Mouse (Mus musculus): Measurements from ENCODE around the gene H3f3b. TPM values are rescaled to one million over a fixed set of nuclear protein-coding genes. Genes with fewer than 3 reads are reported as not detected.
"Not testable (repeated sequence)": the region's sequence is repeated elsewhere in the genome, so short reads cannot be mapped to it uniquely, and the experiment has no call there.

Gene H3f3b
- polyA plus RNA-seq, 1 experiment from 2014 or later: 647 TPM

GRCm38 (mm10) chr11:116019976-116020411, 7.8 kb downstream of the H3f3b start:
- no peak overlapping the region for H3K9ac ChIP-seq
- no peak overlapping the region for H3K4me2 ChIP-seq
- H3K27me3 ChIP-seq (replicated peaks): no peaks in the 10 kb centered on the region
- no peak for ATAC-seq (ENCODE audit: extremely low read depth, insufficient number of reproducible peaks, low FRiP score, low TSS enrichment)
- H3K36me3 ChIP-seq: peaks cover 28% of the 10 kb centered on the region
- no peak overlapping the region for H3K27ac ChIP-seq (replicated peaks)
- 72% methylated on average over 2 of the region's 2 CpGs for WGBS
- H3K4me3 ChIP-seq: no peak overlapping the region
- H3K4me1 ChIP-seq: peaks cover 11% of the 10 kb centered on the region
- no peaks in the 10 kb centered on the region for H3K9me3 ChIP-seq

GRCm38 (mm10) chr11:116019360-116019791, 8.4 kb downstream of the H3f3b start:
- H3K9me3 ChIP-seq: no peaks in the 10 kb centered on the region
- 72% methylated on average over 1 of the region's 1 CpGs for whole genome bisulfite sequencing
- no peak for ATAC-seq (ENCODE audit: extremely low read depth, insufficient number of reproducible peaks, low FRiP score, low TSS enrichment)
- H3K36me3 ChIP-seq: peaks cover 28% of the 10 kb centered on the region
- no peak overlapping the region for H3K27ac ChIP-seq (replicated peaks)
- H3K4me1 ChIP-seq: peaks cover 11% of the 10 kb centered on the region
- H3K4me2 ChIP-seq: no peak overlapping the region
- no peak overlapping the region for H3K4me3 ChIP-seq
- no peak overlapping the region for H3K9ac ChIP-seq
- H3K27me3 ChIP-seq (replicated peaks): no peaks in the 10 kb centered on the region

GRCm38 (mm10) chr11:116018867-116019266, 8.9 kb downstream of the H3f3b start:
- ATAC-seq (ENCODE audit: extremely low read depth, insufficient number of reproducible peaks, low FRiP score, low TSS enrichment): not testable (repeated sequence)

GRCm38 (mm10) chr11:116018106-116018505, 9.7 kb downstream of the H3f3b start:
- ATAC-seq (ENCODE audit: extremely low read depth, insufficient number of reproducible peaks, low FRiP score, low TSS enrichment): no peak
- WGBS: 29% methylated on average over 6 of the region's 6 CpGs
- H3K4me3 ChIP-seq: no peak overlapping the region

More at GRCm38 (mm10) chr11:116018867-116019266, 8.9 kb downstream of the H3f3b start:
- peaks cover 28% of the 10 kb centered on the region for H3K36me3 ChIP-seq
- 91% methylated on average over 4 of the region's 4 CpGs for WGBS
- peaks cover 11% of the 10 kb centered on the region for H3K4me1 ChIP-seq
- not testable (repeated sequence) for H3K27ac ChIP-seq (replicated peaks); H3K9ac ChIP-seq; H3K9me3 ChIP-seq; H3K27me3 ChIP-seq (replicated peaks); H3K4me3 ChIP-seq; H3K4me2 ChIP-seq

GRCm38 (mm10) chr11:116014821-116015220, 12.9 kb downstream of the H3f3b start:
- WGBS: 65% methylated on average over 8 of the region's 8 CpGs
- H3K4me3 ChIP-seq: no peak overlapping the region
- H3K9ac ChIP-seq: no peak overlapping the region
- no peaks in the 10 kb centered on the region for H3K9me3 ChIP-seq
- H3K4me1 ChIP-seq: peaks cover 25% of the 10 kb centered on the region
- ATAC-seq (ENCODE audit: extremely low read depth, insufficient number of reproducible peaks, low FRiP score, low TSS enrichment): no peak
- peaks cover 13% of the 10 kb centered on the region for H3K36me3 ChIP-seq
- no peaks in the 10 kb centered on the region for H3K27me3 ChIP-seq (replicated peaks)
- no peak overlapping the region for H3K27ac ChIP-seq (replicated peaks)
- H3K4me2 ChIP-seq: no peak overlapping the region

More at GRCm38 (mm10) chr11:116018106-116018505, 9.7 kb downstream of the H3f3b start:
- Histone ChIP-seq H3K9me3 (no peaks in the 10 kb centered on the region), H3K4me2 (no peak overlapping the region), H3K9ac (no peak overlapping the region), H3K27me3 (replicated peaks) (no peaks in the 10 kb centered on the region), H3K36me3 (peaks cover 23% of the 10 kb centered on the region), H3K27ac (replicated peaks) (no peak overlapping the region), H3K4me1 (peaks cover 13% of the 10 kb centered on the region)

DNA sequence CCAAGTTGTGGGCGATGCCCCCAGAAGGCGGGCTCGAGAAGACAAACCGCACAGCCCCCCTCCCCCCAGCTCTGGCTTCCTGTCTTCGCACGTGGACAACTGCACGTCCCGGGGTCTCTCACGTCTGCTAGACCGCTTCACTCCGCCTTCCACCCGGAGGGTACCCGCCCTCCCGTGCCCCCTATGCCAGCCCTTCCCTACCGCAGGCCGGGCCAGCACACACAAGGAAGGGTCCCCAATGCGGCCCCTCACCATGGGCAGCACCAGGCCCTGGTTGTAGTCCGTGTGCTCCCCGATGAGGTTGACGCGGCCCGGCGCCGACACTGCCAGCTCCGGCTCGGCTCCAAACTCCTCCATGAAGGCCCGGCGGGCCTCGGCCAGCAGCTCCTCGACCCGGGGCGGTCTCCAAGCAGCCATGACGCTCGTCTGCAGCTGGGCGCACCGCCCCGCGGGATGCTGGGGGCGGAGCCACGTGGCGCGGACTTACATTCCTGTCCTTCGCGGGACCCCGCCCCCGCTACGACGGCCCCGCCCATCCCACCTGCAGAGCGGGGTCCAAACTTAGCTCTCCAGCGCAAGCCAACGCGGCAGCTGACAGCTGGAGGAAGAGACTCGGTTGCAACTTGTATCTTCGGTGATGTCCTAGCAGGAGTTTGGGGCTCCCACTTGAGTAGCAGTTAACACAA, 15.4 kb downstream of the H3f3b start, which contains the start of gene Galk1:
Gene Galk1, minus strand, starts transcription at position 458 of the 686 bp plus-strand sequence.
- ATAC-seq (ENCODE audit: extremely low read depth, insufficient number of reproducible peaks, low FRiP score, low TSS enrichment): peak; percentile 90
- Histone ChIP-seq H3K9ac (peak within 1 kb of the TSS; percentile 93), H3K27me3 (replicated peaks) (no peaks in the 10 kb centered on the region), H3K4me1 (peaks cover 25% of the 10 kb centered on the region), H3K36me3 (peaks cover 38% of the 10 kb centered on the region), H3K9me3 (no peaks in the 10 kb centered on the region), H3K27ac (replicated peaks) (peak within 1 kb of the TSS; percentile 95), H3K4me2 (peak within 1 kb of the TSS; percentile 86), H3K4me3 (peak within 1 kb of the TSS; percentile 79)
- WGBS: 0% methylated on average over 55 of the region's 55 CpGs

DNA sequence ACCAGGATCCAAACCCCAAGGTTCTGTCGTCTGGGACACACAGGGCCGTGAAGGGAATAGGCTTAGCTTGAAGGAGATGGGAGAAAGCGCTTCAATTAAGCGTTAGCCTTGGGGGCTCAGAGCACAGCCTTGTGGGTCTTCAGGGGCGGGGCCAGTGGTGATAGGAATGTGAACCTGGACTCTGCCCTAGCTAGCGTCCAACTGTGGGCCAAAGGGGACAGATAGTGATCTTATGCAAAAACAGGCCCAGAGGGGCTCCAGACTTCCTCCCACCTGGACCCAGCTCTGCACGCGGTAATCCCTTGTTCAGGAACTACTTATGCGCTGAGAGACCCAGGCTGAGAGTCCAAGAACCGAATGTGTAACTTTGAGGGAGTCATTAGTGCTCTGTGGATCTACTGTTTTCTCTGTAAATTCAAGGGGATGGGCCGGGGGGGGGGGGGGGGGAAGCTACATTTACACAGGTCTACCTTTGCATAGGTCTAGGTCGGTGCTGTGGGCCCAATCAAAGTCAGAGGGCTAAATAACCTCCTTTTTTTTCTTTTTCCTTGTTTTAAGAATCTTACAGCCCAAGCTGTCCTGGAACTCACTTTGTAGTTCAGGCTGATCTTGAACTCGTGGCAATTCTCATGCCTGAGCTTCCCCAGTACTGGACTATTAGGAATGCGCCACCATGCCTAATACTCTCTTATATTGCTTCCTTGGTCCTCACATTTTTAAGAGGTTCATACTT, 16.1 kb downstream of the H3f3b start:
- Histone ChIP-seq H3K27ac (replicated peaks) (peak overlapping the region; percentile 95), H3K9ac (peak overlapping the region; percentile 93), H3K4me1 (peaks cover 25% of the 10 kb centered on the region), H3K4me2 (peak overlapping the region; percentile 86), H3K36me3 (peaks cover 43% of the 10 kb centered on the region), H3K27me3 (replicated peaks) (no peaks in the 10 kb centered on the region), H3K4me3 (peak overlapping the region; percentile 79), H3K9me3 (no peaks in the 10 kb centered on the region)
- 23% methylated on average over 14 of the region's 14 CpGs for WGBS
- ATAC-seq (ENCODE audit: extremely low read depth, insufficient number of reproducible peaks, low FRiP score, low TSS enrichment): no peak

GRCm38 (mm10) chr11:116010948-116011347, 16.8 kb downstream of the H3f3b start:
- no peak for ATAC-seq (ENCODE audit: extremely low read depth, insufficient number of reproducible peaks, low FRiP score, low TSS enrichment)
- H3K27ac ChIP-seq (replicated peaks): 0 out of 2 replicates have a peak overlapping the region, but pooled peaks have one; percentile 95
- peak overlapping the region; percentile 86 for H3K4me2 ChIP-seq
- 75% methylated on average over 5 of the region's 5 CpGs for WGBS
- peaks cover 48% of the 10 kb centered on the region for H3K36me3 ChIP-seq
- H3K27me3 ChIP-seq (replicated peaks): no peaks in the 10 kb centered on the region
- no peak overlapping the region for H3K4me3 ChIP-seq
- H3K9me3 ChIP-seq: no peaks in the 10 kb centered on the region
- H3K9ac ChIP-seq: peak overlapping the region; percentile 93; the same call in 1 of the 2 replicates
- H3K4me1 ChIP-seq: peaks cover 26% of the 10 kb centered on the region

- Histone ChIP-seq H3K36me3 (peaks cover 48% of the 10 kb centered on the region), H3K4me3 (no peak overlapping the region), H3K27me3 (replicated peaks) (no peaks in the 10 kb centered on the region), H3K4me1 (peaks cover 34% of the 10 kb centered on the region), H3K9ac (no peak overlapping the region), H3K4me2 (no peak overlapping the region), H3K9me3 (no peaks in the 10 kb centered on the region), H3K27ac (replicated peaks) (no peak overlapping the region)
- ATAC-seq (ENCODE audit: extremely low read depth, insufficient number of reproducible peaks, low FRiP score, low TSS enrichment): no peak
- 90% methylated on average over 8 of the region's 8 CpGs for WGBS
Measured at GRCm38 (mm10) chr11:116010146-116010545, 17.6 kb downstream of the H3f3b start.

DNA sequence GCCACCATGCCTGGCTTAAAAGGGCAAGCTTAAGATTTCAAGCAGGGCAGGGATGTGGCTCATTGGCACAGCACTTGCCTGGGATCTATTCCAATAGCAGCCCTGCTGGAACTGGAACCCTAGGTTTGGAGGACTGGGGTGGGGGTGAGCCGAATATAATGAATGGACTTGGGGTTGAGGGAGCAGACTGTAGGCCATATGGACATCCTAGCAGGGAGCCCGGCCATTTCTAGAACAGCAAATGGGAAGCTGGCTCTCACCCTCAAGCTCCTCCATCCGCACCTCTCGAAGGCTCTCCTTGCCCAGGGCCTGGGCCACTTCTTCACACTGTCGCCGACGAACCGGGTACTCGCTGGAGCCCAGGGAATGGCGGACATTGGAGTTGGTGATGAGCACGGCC, 18.1 kb downstream of the H3f3b start:
- Histone ChIP-seq H3K4me3 (no peak overlapping the region), H3K27me3 (replicated peaks) (no peaks in the 10 kb centered on the region), H3K9me3 (no peaks in the 10 kb centered on the region), H3K36me3 (peaks cover 48% of the 10 kb centered on the region), H3K27ac (replicated peaks) (no peak overlapping the region), H3K9ac (no peak overlapping the region), H3K4me2 (no peak overlapping the region), H3K4me1 (peaks cover 35% of the 10 kb centered on the region)
- WGBS: 92% methylated on average over 11 of the region's 11 CpGs
- no peak for ATAC-seq (ENCODE audit: extremely low read depth, insufficient number of reproducible peaks, low FRiP score, low TSS enrichment)

DNA sequence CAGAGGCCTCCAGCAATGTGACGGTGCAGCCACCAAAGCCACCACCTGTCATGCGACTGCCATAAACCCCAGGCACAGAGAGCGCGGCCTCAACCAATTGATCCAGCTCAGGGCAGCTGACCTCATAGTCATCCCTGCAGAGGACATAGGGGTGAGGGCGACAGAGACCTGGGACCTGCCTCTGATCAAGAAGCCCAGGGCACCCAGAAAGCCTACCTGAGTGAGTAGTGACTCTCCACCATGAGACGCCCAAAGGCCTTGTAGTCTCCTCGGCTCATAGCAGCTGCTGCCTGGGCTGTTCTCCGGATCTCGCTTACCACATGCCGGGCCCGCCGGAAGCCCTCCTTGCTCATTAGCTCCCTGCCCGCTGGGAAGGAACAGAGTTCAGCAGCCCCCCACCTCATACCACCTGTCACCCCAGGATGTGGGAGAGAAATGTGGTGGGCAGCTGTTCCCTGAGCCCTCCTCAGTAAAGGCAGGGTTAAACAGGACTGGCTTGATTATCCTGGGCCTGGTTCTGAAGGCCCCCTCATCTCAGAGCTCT, 18.9 kb downstream of the H3f3b start:
- WGBS: 93% methylated on average over 13 of the region's 13 CpGs
- Histone ChIP-seq H3K9me3 (no peaks in the 10 kb centered on the region), H3K27ac (replicated peaks) (no peak overlapping the region), H3K36me3 (peaks cover 48% of the 10 kb centered on the region), H3K27me3 (replicated peaks) (no peaks in the 10 kb centered on the region), H3K4me3 (no peak overlapping the region), H3K9ac (no peak overlapping the region), H3K4me2 (no peak overlapping the region), H3K4me1 (peaks cover 39% of the 10 kb centered on the region)
- no peak for ATAC-seq (ENCODE audit: extremely low read depth, insufficient number of reproducible peaks, low FRiP score, low TSS enrichment)

All from heart, embryonic 13.5 days (tissue).